Mouse (Mus musculus) A20 (cell line): ENCODE measurements at regions not wholly inside any gene's neighbourhood (a gene's known extent, or its start where the extent isn't known, plus 50 kb on each side); places are given as distances from the start of the nearest gene placed in this dataset.

ENCODE experiments used
- DNase-seq: peaks from one replicate; pipeline ENCODE4 v3.0.0-alpha.2; 2011; ENCODE audit warnings: low read depth, low spot score

DNA sequence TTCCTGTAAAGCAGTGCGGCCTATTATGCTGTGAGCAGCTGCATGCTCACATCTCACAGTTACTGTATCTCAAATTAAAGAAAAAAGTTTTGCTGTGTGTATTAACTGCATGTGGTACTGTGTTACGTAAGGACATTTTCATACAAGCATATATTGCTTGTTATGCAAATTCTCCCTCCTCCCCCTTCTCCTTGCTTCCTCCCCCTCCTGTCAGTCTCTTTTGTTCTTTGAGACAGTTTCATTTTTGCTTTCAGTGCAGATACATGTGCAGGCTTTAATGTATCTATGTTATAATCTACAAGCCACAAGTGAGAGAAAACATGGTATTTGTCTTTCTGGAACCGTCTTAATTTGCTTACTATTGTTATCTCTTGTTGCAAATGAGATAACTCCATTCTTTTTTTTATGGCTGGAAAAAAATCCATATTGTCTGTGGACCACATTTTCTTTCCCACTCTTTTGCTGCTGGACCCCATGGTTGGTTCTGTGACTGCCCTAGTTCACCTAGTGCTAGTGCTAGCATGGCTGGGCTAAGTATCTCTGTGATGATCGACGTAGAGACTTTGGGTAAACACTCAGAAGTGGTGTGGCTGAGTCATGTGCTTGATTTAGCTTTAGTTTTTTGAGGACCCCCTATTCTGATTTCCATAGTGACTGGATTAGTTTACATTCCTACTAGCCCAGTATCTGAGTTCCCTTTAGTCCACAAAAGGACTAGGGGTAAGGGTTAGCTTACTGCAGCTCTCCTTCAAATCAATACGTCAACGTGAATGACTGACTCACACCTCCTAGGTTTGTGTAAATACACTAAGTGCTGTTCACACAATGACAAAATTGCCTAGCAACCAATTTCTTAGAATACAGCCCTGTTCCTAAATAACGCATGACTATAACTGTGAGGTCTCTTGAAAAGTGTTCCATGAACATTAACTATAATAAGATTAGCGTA is 158.1 kb downstream of the Icos start:
- no peak for DNase-seq

- DNase-seq, result no peak
Observed at GRCm38 (mm10) chr1:61137210-61137885, 159.6 kb downstream of the Icos start.

- DNase-seq, result no peak
Observed at GRCm38 (mm10) chr1:61137954-61138353, 160.2 kb downstream of the Icos start.

DNA sequence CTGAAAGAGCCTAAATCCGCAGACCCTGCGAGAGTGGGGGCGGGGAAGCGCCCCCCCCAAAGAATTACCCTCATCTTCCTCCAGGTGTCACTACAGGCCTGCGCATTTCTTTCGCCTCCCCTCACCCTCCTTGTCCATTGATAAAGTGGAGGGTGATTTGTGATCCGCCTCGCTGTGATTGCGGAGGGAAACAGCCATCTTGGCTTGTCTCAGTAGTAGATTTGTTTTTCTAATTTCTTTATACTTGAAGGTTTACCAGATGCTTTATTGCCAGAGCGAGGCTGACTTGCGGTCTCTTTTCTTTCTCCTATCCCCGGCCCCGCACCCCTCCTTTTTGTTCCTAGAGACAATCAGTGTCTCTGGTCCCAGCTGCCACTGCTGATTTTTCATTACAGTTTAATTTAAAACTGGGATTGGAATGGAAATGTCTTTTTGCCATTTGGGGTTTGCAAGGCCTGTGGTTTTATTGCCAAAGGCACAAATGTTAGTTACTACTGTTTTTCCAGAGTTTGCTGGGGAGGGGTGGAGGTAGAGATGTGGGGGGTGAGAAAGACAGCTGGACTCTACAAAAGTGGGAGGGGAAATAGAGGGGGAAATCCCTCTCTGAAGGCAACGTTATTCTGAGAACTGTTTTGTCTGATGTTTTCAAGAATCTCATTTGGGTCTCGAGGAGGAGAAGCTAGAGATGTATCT is 161.7 kb downstream of the Icos start:
- peak; percentile 7 for DNase-seq

DNA sequence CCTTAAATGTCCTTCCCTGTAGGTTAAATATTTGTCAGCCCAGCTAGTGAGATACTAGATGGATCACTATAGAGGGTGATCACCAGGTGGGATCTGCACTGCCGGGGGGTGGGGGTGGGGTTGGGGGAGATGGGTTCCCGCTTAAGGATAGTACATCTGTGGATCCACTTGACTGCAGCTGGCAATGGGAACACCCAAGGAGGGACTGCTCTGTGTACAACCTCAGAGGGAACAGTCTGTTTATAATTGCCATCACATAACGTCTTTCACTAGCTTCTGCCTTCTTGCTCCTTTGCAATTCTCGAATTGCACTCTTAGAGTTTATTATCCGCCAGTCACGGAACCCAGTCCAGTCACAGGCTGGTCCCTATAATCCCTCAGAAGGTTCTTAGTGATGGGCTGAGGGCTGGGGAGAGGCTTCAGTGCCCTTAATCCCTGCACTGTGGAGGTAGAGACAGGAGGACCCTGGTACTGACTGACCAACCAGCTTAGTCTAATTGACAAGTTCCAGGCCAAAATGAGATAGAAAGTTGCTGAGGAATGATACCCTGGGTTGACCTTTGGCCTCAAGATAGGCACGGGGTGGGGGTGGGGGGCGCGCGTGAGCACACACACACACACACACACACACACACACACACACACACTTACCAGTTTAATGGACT is 162.4 kb downstream of the Icos start:
- no peak for DNase-seq

- no peak for DNase-seq
Observed at GRCm38 (mm10) chr1:61140870-61141591, 163.3 kb downstream of the Icos start.

DNA sequence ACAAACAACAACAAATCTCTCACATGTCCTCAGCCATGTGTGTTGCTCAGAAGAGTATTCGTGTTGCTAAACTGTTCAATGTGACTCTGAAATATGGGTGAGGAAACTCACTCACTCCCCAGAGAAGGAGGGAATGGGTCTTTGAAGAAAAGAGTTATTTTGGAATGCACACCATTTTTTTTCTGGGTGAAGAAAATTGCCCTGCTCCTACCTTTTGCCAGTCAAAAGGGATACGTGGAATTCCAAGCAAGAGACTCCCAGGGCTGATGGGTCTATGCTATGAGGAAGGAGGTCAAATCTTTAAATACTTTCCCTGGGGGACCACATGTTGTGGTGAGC is 163.8 kb downstream of the Icos start:
- DNase-seq, result no peak

- no peak for DNase-seq
Observed at GRCm38 (mm10) chr1:61141952-61142351, 164.2 kb downstream of the Icos start.

- DNase-seq, result no peak
Observed at GRCm38 (mm10) chr1:61143030-61143753, 165.5 kb downstream of the Icos start.

DNA sequence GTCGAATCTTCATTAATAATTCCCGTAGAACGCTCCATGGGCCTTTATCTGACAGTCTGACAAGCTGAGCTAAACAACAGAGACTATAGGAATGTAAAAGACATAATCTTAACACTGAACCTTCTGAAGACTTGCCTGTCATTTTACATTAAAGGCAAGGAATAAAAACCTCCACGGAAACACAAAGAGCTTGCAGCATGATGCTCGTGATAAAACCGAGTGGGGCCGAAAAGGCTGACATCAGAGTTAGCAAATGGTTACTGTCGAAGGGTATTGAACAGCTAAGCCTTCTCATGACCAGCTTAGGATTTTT is 166.0 kb downstream of the Icos start:
- DNase-seq, result no peak

DNA sequence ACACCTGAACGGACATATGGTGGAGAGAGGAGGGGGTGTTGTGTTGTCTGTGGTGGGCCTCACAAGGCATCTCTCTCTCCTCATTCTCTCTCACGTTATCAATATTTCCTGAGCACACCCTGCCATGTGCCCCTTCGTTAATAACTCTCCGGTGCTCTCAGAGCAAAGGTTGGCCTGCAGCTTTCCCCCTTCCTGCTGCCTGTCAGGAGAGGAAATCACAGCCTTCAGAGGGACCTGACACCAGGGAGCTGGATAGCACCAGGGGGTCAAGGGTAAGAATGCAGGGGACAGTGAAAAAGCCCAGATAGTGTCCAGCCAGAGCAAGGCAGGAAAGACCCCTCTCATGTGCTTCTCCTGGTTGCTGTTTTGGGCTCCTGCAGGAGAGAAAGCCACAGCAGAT is 167.3 kb downstream of the Icos start:
- no peak for DNase-seq

GRCm38 (mm10) chr1:61145572-61145971 is 167.8 kb downstream of the Icos start:
- no peak for DNase-seq

- no peak for DNase-seq
Observed at GRCm38 (mm10) chr1:61146222-61146723, 168.5 kb downstream of the Icos start.

DNA sequence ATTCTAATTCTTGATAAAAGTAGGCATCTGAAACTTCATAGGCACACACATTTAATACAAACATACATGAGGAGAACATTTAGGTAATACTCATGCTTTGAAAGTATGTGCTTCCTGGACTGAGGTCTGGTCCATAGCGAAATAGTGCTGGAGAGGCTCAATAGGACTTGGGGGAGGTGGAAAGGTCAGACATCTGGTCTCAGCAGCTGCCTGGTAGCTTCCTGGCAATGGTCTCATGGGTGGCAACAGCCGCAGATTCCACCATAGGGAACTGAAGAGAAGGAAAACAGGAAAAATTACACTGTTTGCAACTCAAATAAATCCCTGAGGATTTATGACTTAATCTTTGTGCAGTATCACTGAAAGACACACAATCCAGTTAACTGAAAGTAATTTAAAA is 174.0 kb downstream of the Icos start:
- DNase-seq, result no peak

- DNase-seq, result no peak
Observed at GRCm38 (mm10) chr1:61152157-61152556, 174.4 kb downstream of the Icos start.

- DNase-seq, result no peak
Observed at GRCm38 (mm10) chr1:61154216-61154615, 176.5 kb downstream of the Icos start.

DNA sequence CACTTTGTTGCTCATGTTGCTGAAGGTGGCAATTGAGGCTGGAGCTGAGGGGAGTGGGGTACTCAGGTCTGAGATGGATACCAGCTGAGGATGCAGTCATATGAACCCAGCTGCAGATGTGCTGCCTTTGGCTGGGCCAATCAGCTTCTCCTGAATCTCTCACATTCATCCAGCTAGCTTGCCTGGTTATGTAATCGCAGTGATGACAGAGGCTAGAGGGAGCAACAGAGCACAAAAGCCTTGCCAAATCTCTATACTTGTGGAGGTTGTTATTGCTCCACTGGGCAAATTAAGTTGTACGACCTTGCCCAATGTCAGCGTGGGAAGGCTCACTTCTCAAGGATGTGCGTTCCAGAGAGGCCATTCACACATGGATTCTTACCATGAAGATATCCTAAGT is 179.5 kb downstream of the Icos start:
- DNase-seq, result no peak

GRCm38 (mm10) chr1:61160505-61160904 is 182.8 kb downstream of the Icos start:
- no peak for DNase-seq

- no peak for DNase-seq
Observed at GRCm38 (mm10) chr1:61164271-61164670, 186.5 kb downstream of the Icos start.

- DNase-seq, result no peak
Observed at GRCm38 (mm10) chr1:61171941-61172340, 194.2 kb downstream of the Icos start.

GRCm38 (mm10) chr1:61172946-61173345 is 195.2 kb downstream of the Icos start:
- no peak for DNase-seq
